Mouse (Mus musculus) E14TG2a.4 (cell line): ENCODE measurements at regions not wholly inside any gene's neighbourhood (a gene's known extent, or its start where the extent isn't known, plus 50 kb on each side); places are given as distances from the start of the nearest gene placed in this dataset.

Experiments used
- H3K27me3 ChIP-seq: 2 replicates; pipeline ENCODE4 v1.6.1; 2014; ENCODE audit warnings: low read length, control low read depth; ENCODE audit not compliant: insufficient read depth
- H3K36me3 ChIP-seq: 2 replicates; pipeline ENCODE4 v1.6.1; 2014; ENCODE audit warnings: low read length, control low read depth; ENCODE audit not compliant: insufficient read depth
- H3K4me1 ChIP-seq: replicated peaks from 2 replicates; pipeline ENCODE4 v1.6.1; 2014; ENCODE audit warnings: low read depth, low read length, control low read depth
- H3K4me3 ChIP-seq: replicated peaks from 2 replicates; pipeline ENCODE4 v1.5.1; 2014; ENCODE audit warnings: mild to moderate bottlenecking, low read length
- H3K9me3 ChIP-seq: 2 replicates; pipeline ENCODE4 v1.6.1; 2014; ENCODE audit warnings: low read length, control low read depth
- CTCF ChIP-seq: conservative IDR thresholded peaks from 2 replicates; pipeline ENCODE4 v1.5.1; 2014; ENCODE audit warnings: low read length
- NANOG ChIP-seq: IDR thresholded peaks from 2 replicates; pipeline ENCODE4 v1.6.1; 2014; ENCODE audit warnings: borderline replicate concordance, low read length, mixed read lengths
- POU5F1 ChIP-seq: IDR thresholded peaks from 2 replicates; pipeline ENCODE4 v1.6.1; 2014; ENCODE audit warnings: low read length, borderline replicate concordance

GRCm38 (mm10) chr15:51442606-51443005, 2442.1 kb upstream of the Gm7489 start:
- no peak overlapping the region for H3K4me3 ChIP-seq
- H3K36me3 ChIP-seq = no peaks in the 10 kb centered on the region
- TF ChIP-seq NANOG = no peak
- no peak for TF ChIP-seq CTCF
- H3K27me3 ChIP-seq = no peaks in the 10 kb centered on the region
- H3K4me1 ChIP-seq = no peaks in the 10 kb centered on the region
- no peaks in the 10 kb centered on the region for H3K9me3 ChIP-seq

DNA sequence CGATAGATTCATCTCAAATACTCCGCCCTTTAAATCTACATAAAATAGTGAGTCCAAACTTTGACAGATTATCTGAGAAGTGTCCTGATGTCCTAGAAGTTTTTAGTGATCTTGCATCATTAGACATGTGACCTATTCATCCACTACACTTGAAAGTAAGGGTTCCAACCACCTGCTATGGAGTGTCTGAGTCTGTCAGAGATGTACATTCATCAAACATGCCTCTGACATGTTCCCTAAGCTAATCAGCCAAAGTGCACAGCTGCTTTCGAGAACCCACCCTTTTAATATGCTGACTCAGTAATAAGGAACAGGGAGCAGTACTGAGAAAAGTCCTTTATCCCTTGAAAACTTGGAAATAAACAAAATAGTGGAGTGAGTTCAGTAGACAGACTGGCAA, 2414.8 kb upstream of the Gm7489 start:
- TF ChIP-seq CTCF (no peak), POU5F1 (no peak), NANOG (no peak)
- Histone ChIP-seq H3K27me3 (no peaks in the 10 kb centered on the region), H3K9me3 (no peaks in the 10 kb centered on the region), H3K36me3 (no peaks in the 10 kb centered on the region), H3K4me3 (no peak overlapping the region), H3K4me1 (no peaks in the 10 kb centered on the region)

GRCm38 (mm10) chr15:51471143-51471542, 2413.6 kb upstream of the Gm7489 start:
- H3K27me3 ChIP-seq = no peaks in the 10 kb centered on the region
- H3K9me3 ChIP-seq = no peaks in the 10 kb centered on the region
- H3K4me1 ChIP-seq = no peaks in the 10 kb centered on the region
- no peak for TF ChIP-seq POU5F1
- no peak for TF ChIP-seq CTCF
- no peak for TF ChIP-seq NANOG
- no peaks in the 10 kb centered on the region for H3K36me3 ChIP-seq
- H3K4me3 ChIP-seq = no peak overlapping the region

GRCm38 (mm10) chr15:51472049-51472448, 2412.7 kb upstream of the Gm7489 start:
- H3K9me3 ChIP-seq = no peaks in the 10 kb centered on the region
- no peak overlapping the region for H3K4me3 ChIP-seq
- no peaks in the 10 kb centered on the region for H3K27me3 ChIP-seq
- H3K4me1 ChIP-seq = no peaks in the 10 kb centered on the region
- no peaks in the 10 kb centered on the region for H3K36me3 ChIP-seq
- no peak for TF ChIP-seq CTCF
- no peak for TF ChIP-seq NANOG
- no peak for TF ChIP-seq POU5F1

- no peak for TF ChIP-seq POU5F1
- no peak for TF ChIP-seq NANOG
- TF ChIP-seq CTCF = no peak
- Histone ChIP-seq H3K4me3 (no peak overlapping the region), H3K9me3 (no peaks in the 10 kb centered on the region), H3K27me3 (no peaks in the 10 kb centered on the region), H3K36me3 (no peaks in the 10 kb centered on the region), H3K4me1 (no peaks in the 10 kb centered on the region)
Measured at GRCm38 (mm10) chr15:51481856-51482255, 2402.8 kb upstream of the Gm7489 start.

DNA sequence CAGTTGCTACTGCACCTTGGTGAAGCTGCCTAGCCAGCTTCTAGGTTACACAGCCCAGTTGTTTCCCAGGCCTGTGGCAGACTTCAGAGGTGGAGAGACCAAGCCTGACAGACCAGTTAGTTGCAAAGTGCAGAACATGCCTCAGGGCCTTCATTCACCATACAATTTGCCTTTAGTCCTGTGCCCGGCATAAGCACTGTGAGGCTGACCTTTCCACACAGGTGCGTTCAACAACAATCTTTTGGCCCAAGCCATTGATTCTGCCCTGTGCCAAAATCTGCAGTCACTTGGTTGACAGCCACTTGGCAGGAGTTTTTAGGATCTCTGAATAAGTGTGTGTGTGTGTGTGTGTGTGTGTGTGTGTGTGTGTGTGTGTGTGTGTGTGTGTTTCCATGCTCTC, 2400.5 kb upstream of the Gm7489 start:
- H3K4me1 ChIP-seq = no peaks in the 10 kb centered on the region
- no peak overlapping the region for H3K4me3 ChIP-seq
- no peaks in the 10 kb centered on the region for H3K36me3 ChIP-seq
- H3K9me3 ChIP-seq = no peaks in the 10 kb centered on the region
- no peaks in the 10 kb centered on the region for H3K27me3 ChIP-seq
- TF ChIP-seq NANOG (no peak), POU5F1 (no peak), CTCF (no peak)

- no peak overlapping the region for H3K4me3 ChIP-seq
Measured at GRCm38 (mm10) chr15:51485554-51485953, 2399.2 kb upstream of the Gm7489 start.

GRCm38 (mm10) chr15:51502058-51502741, 2382.5 kb upstream of the Gm7489 start:
- no peak for TF ChIP-seq NANOG
- TF ChIP-seq POU5F1 = no peak
- no peak for TF ChIP-seq CTCF
- no peaks in the 10 kb centered on the region for H3K9me3 ChIP-seq
- no peaks in the 10 kb centered on the region for H3K4me1 ChIP-seq
- H3K36me3 ChIP-seq = no peaks in the 10 kb centered on the region
- no peaks in the 10 kb centered on the region for H3K27me3 ChIP-seq
- H3K4me3 ChIP-seq = no peak overlapping the region

More at GRCm38 (mm10) chr15:51485554-51485953, 2399.2 kb upstream of the Gm7489 start:
- H3K4me1 ChIP-seq = no peaks in the 10 kb centered on the region
- no peaks in the 10 kb centered on the region for H3K36me3 ChIP-seq
- TF ChIP-seq NANOG (no peak), POU5F1 (no peak), CTCF (no peak)
- no peaks in the 10 kb centered on the region for H3K9me3 ChIP-seq
- H3K27me3 ChIP-seq = no peaks in the 10 kb centered on the region

DNA sequence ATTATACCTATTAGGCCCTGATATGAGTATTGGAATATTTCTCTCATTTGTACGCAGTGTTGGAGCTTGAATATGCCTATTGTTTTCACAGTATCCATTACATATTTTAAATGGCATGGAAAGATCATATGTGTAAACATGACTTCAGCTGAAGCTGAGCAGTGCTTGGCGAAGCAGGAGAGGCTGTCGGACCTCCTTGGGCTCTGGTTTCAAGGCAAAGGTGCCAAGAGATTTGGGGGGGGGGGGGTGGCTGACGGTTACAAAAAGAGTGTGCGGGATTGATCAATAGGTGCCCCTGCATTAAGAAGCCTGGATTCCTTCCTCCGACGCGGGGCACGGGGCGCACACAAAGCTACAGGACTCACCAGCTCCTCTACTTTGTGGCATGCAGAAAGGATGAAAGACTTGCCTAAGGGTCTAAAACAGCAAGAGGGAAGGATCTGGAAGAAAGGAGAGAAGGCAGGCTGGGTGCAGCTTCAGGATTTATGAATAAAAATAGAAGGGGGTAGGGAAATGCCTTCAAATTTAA, 2381.9 kb upstream of the Gm7489 start:
- no peaks in the 10 kb centered on the region for H3K36me3 ChIP-seq
- H3K27me3 ChIP-seq = no peaks in the 10 kb centered on the region
- H3K4me1 ChIP-seq = no peaks in the 10 kb centered on the region
- H3K9me3 ChIP-seq = no peaks in the 10 kb centered on the region
- TF ChIP-seq CTCF (no peak), POU5F1 (no peak), NANOG (no peak)
- H3K4me3 ChIP-seq = no peak overlapping the region
